Mouse (Mus musculus) macrophage (primary cell): ENCODE measurements around the gene Syp. TPM values are rescaled to one million over a fixed set of nuclear protein-coding genes. Genes with fewer than 3 reads are reported as not detected.

Experiments
- H3K27ac ChIP-seq: fragments of 350-480 bp; formaldehyde crosslinking; 2 replicates; pipeline ENCODE4 v1.9.0; 2021
- H3K36me3 ChIP-seq: fragments of 350-480 bp; formaldehyde crosslinking; 2 replicates; pipeline ENCODE4 v1.9.0; 2021; ENCODE audit errors: inconsistent target
- H3K4me3 ChIP-seq: fragments of 350-480 bp; formaldehyde crosslinking; 2 replicates; pipeline ENCODE4 v1.9.0; 2021; ENCODE audit errors: inconsistent target
- H3K79me2 ChIP-seq: fragments of 350-480 bp; formaldehyde crosslinking; 2 replicates; pipeline ENCODE4 v1.9.0; 2021; ENCODE audit errors: inconsistent target
- WGBS: methylation state at CpG from one replicate; pipeline ENCODE4 v1.1.7; 2026; ENCODE audit warnings: inconsistent platforms; ENCODE audit not compliant: missing documents; 5-methylcytosine and 5-hydroxymethylcytosine counted together
- polyA plus RNA-seq: library from polyadenylated mRNA; stranded (reverse); fragments of 250-400 nt; gene quantifications from 3 replicates; pipeline ENCODE4 v1.2.4, GENCODE M21; 2018; ENCODE audit warnings: inconsistent platforms

Gene Syp
- polyA plus RNA-seq, 1 experiment from 2014 or later = 1.6 TPM

DNA sequence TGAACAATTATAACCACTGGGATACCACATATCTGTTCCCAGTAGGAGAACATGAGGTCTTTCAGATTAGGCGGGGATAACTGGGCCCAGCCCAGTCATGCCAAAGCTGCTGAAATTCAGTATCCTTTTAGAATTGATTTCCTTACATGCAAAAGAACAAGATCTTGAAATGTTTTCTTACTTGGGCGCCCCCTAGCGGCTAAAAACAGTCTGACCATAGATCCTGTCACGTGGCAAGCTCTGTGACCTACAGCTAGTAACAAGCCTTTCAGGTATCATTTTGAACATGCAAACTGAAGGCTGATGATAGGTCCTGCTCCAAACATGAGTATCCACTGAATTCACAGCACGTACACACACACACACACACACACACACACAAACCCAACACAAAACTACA lies 7.1 kb downstream of the Syp start:
- 17% methylated on average over 5 of the region's 5 CpGs for WGBS
- H3K27ac ChIP-seq = no peak overlapping the region
- H3K4me3 ChIP-seq = no peak overlapping the region

DNA sequence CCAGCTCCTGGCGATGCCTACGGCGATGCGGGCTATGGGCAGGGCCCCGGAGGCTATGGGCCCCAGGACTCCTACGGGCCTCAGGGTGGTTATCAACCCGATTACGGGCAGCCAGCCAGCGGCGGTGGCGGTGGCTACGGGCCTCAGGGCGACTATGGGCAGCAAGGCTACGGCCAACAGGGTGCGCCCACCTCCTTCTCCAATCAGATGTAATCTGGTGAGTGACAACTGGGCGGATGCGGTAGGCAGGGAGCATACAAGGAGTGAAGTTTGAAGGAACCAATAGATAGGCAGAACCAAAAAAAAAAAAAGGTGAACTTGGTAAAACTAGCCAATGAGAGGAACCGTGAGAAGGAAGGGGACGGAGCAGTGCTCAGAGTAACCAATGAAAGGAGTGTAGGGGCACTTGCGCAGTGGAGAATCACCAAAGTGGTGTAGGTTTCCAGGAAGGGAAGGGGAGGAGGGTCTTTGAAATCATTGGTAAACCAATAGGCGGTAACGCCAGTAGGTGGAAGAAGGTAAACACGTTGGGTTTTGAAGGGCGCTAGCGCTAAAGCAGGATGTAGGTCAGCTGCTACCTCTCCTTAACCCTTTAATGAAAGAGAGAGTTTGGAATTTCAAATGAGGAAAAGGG lies 10.5 kb downstream of the Syp start:
- Histone ChIP-seq H3K4me3 (peak overlapping the region; percentile 44), H3K79me2 (no peaks in the 10 kb centered on the region), H3K27ac (peak overlapping the region; percentile 41), H3K36me3 (no peaks in the 10 kb centered on the region)
- WGBS = 15% methylated on average over 24 of the region's 25 CpGs

More for the DNA sequence above, 7.1 kb downstream of the Syp start:
- Histone ChIP-seq H3K36me3 (no peaks in the 10 kb centered on the region), H3K79me2 (no peaks in the 10 kb centered on the region)

DNA sequence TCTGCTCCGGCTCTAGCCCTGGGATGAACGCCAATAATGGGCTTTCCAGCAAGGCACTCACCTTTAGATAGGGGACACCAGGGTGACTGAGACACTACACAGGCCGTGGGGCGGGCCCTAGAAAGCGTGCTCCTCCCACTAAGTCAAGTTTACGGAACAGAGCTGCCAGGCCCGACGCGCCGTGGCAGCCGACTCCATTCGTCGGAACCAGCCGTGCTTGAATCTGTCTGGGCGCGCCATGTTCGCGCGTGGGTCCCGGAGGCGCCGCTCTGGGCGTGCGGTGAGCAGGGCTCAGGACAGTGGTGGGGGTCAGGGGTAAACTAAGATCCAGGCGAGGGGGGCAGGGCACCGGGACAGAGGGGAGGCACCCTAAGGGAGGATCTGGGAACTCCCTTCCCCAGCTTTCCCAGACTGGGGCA lies 19.0 kb downstream of the Syp start, which contains the start of gene Prickle3:
TSS of gene Prickle3 (plus strand) at position 40 of the 419 bp plus-strand sequence.
- Histone ChIP-seq H3K4me3 (peak within 1 kb of the TSS; percentile 43), H3K27ac (no peak within 1 kb of the TSS), H3K79me2 (no peaks in the 10 kb centered on the region), H3K36me3 (no peaks in the 10 kb centered on the region)
- 16% methylated on average over 26 of the region's 26 CpGs for WGBS

DNA sequence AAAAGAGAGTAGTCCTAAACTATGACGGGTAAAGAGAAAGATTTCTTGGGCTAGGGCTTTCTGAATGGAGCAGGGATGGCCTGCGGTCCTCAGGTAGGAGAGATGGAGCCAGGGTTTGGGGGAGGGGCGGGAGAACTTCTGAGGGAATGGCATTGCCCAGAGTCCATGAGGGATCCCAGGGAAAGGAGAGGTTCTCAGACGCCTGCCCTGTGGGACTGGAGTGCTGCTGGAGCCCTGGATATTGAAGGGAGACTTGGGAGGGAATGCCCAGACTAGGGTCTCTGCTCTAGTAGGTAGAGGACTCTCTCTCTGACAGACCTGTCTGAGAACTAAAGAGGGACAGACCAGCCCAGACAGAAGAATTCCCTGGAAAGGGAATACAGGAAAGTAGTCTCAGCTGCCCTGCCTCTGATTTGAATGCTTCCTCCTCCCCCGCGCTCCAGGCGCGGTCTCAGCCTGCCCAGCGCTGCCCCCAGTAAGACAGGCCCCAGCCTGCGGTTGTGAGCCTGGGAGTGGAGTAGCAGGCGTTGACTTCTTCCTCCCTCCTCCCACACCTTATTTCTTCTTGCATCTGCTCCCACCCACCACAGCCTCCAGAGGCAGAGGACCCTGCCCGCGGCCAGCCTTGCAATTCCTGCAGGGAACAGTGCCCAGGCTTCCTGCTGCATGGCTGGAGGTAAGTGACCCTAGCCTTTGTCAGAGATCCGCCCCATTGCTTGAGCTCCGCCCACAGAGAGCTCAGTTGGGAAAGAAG lies 19.9 kb downstream of the Syp start:
- Histone ChIP-seq H3K4me3 (peak overlapping the region; percentile 43), H3K79me2 (no peaks in the 10 kb centered on the region), H3K27ac (no peak overlapping the region), H3K36me3 (no peaks in the 10 kb centered on the region)
- WGBS = 45% methylated on average over 11 of the region's 15 CpGs

DNA sequence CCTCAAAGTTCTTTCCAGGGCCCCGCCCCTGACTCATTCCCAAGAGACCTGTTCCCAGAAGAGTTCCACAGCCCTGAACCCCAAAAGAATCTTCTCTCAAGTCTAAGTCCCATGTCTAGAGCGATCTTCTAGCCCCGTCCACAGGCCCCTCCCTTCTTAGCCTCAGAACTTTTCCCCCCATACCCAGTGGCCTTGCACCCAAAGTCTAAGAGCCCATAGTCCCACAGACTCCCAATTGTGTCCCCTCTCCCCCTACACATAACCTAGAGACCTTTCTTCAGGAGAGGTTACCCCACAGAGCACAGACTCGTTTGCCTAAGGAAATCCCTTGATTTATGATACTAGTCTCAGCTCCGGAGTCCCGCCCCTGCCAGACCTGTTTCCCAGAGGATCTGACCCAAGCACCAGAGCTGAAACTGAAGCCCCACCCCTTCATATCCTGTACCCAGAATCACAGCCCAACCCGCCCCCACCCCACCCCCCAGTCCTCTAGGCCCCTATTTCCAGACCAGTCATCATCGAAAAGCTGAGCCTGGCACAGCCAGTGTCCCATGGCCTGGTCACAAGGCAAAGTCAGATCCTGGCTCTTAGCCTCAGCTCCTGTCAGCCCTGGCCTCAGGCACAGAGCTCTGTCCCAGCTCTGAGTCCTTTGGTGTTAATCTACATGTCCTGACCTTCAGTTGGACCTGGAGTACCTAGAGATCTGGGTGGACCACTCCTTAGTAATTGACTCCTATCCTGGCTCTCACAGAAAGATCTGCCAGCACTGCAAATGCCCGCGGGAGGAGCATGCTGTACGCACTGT lies 20.7 kb downstream of the Syp start:
- no peak overlapping the region for H3K27ac ChIP-seq
- WGBS = 86% methylated on average over 9 of the region's 11 CpGs
- no peak overlapping the region for H3K4me3 ChIP-seq
- no peaks in the 10 kb centered on the region for H3K36me3 ChIP-seq
- no peaks in the 10 kb centered on the region for H3K79me2 ChIP-seq

DNA sequence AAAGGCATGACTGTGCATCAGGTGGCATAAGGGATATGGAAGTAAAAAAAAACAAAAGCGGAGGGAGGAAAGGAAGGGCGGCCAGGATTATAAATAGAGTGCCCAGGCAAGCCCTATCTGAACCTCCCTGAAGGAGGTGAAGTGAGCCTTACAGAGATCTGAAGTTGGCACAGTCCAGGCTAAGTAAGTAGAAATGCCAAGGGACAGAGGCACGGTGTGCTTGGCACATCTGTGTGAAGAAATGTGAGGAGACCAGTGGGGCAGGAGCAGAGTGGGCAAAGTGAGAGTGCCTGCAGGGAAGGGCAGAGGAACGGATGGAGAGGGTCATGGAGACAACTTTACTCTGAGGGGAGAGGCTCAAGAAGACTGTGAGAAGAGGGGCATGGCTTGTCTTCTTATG lies 22.8 kb downstream of the Syp start:
- Histone ChIP-seq H3K27ac (no peak overlapping the region), H3K36me3 (no peaks in the 10 kb centered on the region)
- 93% methylated on average over 2 of the region's 4 CpGs for WGBS

DNA sequence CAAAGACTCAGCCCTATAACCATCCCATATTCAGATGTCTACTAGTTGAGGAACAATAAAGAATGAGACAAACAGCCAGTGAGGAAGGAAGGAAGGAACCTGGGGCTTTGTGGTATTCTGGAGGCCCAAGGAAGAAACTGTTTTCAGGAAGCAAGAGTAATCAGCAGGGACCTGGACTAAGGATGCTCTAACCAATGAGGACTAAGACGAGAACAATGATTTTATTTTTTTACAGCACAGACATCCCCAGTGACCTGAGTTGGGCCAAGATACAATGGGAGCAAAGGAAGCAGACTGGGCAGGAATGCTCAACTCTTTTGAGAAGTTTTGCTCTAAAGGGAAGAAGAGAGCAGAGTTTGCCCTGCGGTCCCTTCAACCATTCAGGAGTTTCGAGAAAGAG lies 24.7 kb downstream of the Syp start:
- Histone ChIP-seq H3K27ac (no peak overlapping the region), H3K4me3 (no peak overlapping the region), H3K36me3 (no peaks in the 10 kb centered on the region), H3K79me2 (no peaks in the 10 kb centered on the region)
- 71% methylated on average over 3 of the region's 3 CpGs for WGBS

More for the DNA sequence above, 22.8 kb downstream of the Syp start:
- Histone ChIP-seq H3K79me2 (no peaks in the 10 kb centered on the region), H3K4me3 (no peak overlapping the region)

DNA sequence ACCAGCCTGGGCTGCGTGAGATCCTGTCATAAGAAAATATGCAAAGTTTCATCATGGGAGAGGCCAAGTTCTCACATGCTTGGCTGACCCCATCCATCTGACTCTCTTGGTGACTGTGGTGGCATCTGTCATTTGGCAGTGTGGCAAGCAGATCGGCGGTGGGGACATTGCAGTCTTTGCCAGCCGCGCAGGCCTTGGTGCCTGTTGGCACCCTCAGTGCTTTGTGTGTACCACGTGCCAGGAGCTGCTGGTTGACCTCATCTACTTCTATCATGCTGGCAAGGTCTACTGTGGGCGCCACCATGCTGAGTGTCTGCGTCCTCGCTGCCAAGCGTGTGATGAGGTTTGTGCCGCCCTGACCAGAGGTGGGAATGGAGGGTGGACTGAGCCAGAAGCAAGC lies 26.5 kb downstream of the Syp start:
- H3K4me3 ChIP-seq = no peak overlapping the region
- H3K79me2 ChIP-seq = peaks cover 1% of the 10 kb centered on the region; the same call in 1 of the 2 replicates
- no peak overlapping the region for H3K27ac ChIP-seq
- 94% methylated on average over 11 of the region's 11 CpGs for WGBS
- H3K36me3 ChIP-seq = no peaks in the 10 kb centered on the region

DNA sequence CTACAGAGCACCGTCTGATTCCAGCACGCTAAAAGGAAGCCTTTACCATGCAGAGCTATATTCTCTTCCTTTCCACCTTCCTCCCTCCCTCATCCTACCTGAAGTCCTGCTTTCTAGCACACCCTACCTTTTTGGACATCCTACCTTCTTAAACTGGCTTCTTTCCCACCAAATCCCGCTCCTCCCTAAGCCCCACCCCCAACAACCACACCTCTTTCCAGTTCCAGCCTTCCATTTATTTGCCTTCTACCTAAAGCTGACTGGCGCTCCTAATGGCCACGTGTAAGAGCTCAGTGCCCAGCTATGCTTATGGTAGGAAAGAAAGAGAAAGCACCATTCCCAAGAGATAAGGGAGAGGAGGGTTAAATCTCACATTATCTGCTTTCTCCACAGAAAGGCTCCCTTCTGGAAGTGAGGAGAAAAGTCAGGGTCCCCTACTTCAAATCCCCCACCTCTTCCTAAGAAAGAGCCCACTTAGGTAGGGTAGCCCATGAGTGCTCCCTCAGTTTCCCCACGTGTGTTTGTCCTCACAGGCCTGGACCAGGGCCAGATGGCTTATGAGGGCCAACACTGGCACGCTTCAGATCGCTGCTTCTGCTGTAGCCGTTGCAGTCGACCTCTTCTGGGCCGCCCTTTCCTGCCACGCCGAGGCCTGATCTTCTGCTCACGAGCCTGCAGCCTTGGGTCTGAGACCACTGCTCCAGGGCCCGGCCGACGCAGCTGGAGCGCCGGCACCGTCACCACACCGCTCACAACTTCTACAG lies 27.6 kb downstream of the Syp start:
- H3K4me3 ChIP-seq = no peak overlapping the region
- H3K27ac ChIP-seq = no peak overlapping the region
- peaks cover 13% of the 10 kb centered on the region for H3K79me2 ChIP-seq
- WGBS = 86% methylated on average over 21 of the region's 21 CpGs
- no peaks in the 10 kb centered on the region for H3K36me3 ChIP-seq

DNA sequence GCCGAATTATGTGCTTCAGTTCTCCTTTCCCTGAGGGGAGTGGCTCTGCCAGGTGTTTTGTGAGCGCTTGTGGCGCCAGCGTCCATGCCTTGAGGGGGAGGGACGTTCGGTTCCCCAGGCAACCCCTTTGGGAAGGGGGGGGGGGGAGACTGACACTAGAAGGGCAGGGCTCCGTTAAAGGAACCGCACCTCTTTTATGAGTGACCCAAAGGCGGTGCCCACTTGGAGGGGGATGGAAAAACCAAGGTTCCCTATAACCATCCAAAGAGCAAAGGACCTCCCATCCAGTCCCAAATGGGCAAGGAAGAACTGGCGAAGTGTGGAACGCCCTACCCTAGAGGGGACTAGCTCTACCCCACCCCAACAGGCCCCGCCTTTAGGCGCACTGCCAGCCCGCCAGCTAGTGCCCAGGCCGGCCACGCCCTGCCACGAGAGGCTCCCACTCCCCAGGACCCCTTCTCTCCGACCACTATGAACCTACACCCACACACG lies 32.2 kb downstream of the Syp start:
- H3K79me2 ChIP-seq = peaks cover 14% of the 10 kb centered on the region
- H3K36me3 ChIP-seq = no peaks in the 10 kb centered on the region
- WGBS = 32% methylated on average over 11 of the region's 19 CpGs
- H3K27ac ChIP-seq = peak overlapping the region; percentile 82
- peak overlapping the region; percentile 67 for H3K4me3 ChIP-seq

DNA sequence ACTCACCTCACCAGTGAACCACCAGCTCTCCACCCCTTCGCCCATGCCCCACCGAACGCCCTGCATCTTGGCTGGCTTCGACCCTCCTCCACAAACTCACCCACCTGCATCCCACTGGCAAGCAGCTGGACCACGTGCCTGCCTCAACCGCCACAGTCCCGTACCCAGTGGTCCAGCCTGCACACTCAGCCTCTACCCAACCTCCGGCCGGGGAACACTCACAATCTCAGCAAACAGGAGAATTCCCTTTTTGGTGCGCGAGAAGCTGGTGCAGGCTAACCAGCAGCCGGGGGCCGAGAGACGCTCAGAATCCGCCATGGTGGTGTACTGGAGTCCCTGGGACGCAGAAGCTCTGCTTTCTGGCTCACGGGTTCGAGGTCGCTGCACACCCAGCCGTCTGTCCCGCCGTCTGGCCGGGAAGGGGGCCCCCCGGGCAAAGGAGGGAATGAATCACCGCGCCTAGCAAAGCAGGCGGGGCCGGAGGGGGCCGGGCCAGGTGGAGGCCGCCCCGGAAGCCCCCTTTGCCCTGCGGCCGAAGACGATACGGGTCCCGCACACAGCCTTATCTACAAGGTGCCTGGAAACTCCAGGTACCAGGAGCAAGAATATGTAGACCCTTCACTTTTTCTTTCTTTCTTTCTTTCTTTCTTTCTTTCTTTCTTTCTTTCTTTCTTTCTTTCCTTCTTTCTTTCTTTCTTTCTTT lies 32.8 kb downstream of the Syp start, which contains the start of gene Plp2:
TSS of gene Plp2 (minus strand) at position 470 of the 703 bp plus-strand sequence.
- Histone ChIP-seq H3K27ac (peak within 1 kb of the TSS; percentile 82), H3K4me3 (peak within 1 kb of the TSS; percentile 67), H3K79me2 (peaks cover 14% of the 10 kb centered on the region), H3K36me3 (no peaks in the 10 kb centered on the region)
- WGBS = 12% methylated on average over 28 of the region's 36 CpGs

DNA sequence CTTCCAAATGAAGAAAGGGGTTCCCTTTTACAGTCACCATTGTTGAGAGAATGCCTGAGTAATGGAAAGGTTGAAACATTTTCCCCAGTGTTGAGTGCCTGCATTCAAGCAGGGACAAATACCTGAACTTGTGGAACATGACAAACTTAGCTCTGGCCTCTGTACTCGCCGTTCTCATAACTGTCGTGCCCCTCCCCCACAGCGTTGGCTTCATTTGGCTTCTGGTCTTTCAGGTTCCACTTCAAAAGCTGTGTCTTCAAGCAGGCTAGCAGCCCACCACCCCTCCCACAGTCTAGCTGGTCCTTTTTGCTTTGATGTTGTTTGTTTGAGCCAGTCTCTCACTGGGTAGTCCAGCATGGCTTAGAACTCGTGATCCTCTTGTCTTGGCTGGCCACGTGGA lies 34.5 kb downstream of the Syp start:
- WGBS = 57% methylated on average over 6 of the region's 6 CpGs
- H3K36me3 ChIP-seq = no peaks in the 10 kb centered on the region
- peak overlapping the region; percentile 76 for H3K27ac ChIP-seq
- no peak overlapping the region for H3K4me3 ChIP-seq
- H3K79me2 ChIP-seq = peaks cover 14% of the 10 kb centered on the region

DNA sequence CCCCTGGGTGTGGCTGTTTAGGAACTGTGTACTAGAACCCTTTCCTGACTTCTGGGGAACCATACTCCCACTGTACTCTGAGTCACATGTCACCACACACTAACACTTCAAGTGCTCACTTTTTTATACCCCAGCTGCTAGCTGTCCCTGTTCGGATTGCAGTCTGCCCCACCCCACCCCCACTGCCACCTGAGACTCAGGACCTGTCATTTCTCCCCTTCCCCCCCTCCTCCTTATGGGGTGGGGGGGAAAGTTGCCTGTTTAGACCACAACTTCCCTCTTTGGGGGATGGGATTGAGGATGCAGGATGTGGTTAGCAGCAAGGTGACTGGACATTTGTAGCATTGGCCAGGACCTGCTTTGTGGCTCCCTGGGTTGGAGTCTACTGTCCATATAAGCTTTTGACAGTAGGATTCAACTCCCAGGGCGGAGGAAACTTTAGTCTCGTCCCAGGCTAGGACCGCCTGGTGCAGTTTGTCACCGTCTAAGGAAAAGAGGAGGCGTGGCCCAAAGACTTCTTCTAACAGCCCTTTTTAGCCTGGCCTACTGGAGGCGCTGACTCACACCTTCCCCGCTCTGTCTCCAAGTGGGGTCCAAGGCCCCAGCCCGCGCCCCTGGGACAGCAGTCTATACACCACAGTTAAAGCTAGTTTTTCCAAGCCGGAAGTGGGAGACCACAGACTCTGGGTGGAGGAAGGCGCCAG lies 35.5 kb downstream of the Syp start:
- Histone ChIP-seq H3K27ac (peak overlapping the region; percentile 76), H3K4me3 (peak overlapping the region; percentile 10; the same call in 1 of the 2 replicates), H3K79me2 (peaks cover 14% of the 10 kb centered on the region), H3K36me3 (no peaks in the 10 kb centered on the region)
- WGBS = 15% methylated on average over 10 of the region's 12 CpGs
